Mouse (Mus musculus) kidney, adult 2 months (tissue): ENCODE data around the gene Slit1.

Experiments used
- CTCF ChIP-seq: fragments of 200-500 bp; conservative IDR thresholded peaks from 2 replicates; pipeline ENCODE4 v1.5.1; 2011; ENCODE audit warnings: low read depth, mild to moderate bottlenecking, control low read depth, low read length, moderate library complexity, mixed read lengths; ENCODE audit not compliant: insufficient read depth, insufficient read length
- POLR2A ChIP-seq: fragments of 200-500 bp; IDR thresholded peaks from one replicate; pipeline ENCODE4 v1.6.1; 2011; ENCODE audit warnings: low read depth, low read length, control low read depth

GRCm38 (mm10) chr19:41707850-41708249 lies 35.6 kb downstream of the Slit1 start:
- TF ChIP-seq CTCF (no peak), POLR2A (no peak)
